38 mouse cellular contexts compared by ENCODE assay signal in genomic region chr9:106513566-106513965, GRCm38 (mm10). TPM values are rescaled to one million over a fixed set of nuclear protein-coding genes. Genes with fewer than 3 reads are reported as not detected.
"Had no signal": no experiment of that assay in that cellular context is flagged by ENCODE, and none has a peak within 500 bp of the region (broad histone marks: within the 10 kb centered on the region; RNA-seq: fewer than 3 reads in every experiment).

No protein-coding gene starts in this region.

- H3K4me2 ChIP-seq: embryonic facial prominence, embryonic 12.5 days; embryonic facial prominence, embryonic 13.5 days; embryonic facial prominence, embryonic 15.5 days; forebrain, embryonic 12.5 days; forebrain, embryonic 13.5 days had no signal

- H3K9ac ChIP-seq: embryonic facial prominence, embryonic 12.5 days; embryonic facial prominence, embryonic 13.5 days; embryonic facial prominence, embryonic 15.5 days; forebrain, embryonic 12.5 days; forebrain, embryonic 13.5 days had no signal

- ATAC-seq: forebrain, embryonic 13.5 days; forebrain, embryonic 14.5 days had no signal

- H3K27ac ChIP-seq: embryonic facial prominence, embryonic 10.5 days; embryonic facial prominence, embryonic 12.5 days; embryonic facial prominence, embryonic 13.5 days; embryonic facial prominence, embryonic 15.5 days; forebrain, embryonic 10.5 days; forebrain, embryonic 12.5 days; forebrain, embryonic 13.5 days; gastrocnemius, adult 2 months; heart, adult 2 months; heart, embryonic 10.5 days had no signal

- H3K4me1 ChIP-seq: embryonic facial prominence, embryonic 10.5 days; embryonic facial prominence, embryonic 12.5 days; embryonic facial prominence, embryonic 13.5 days; embryonic facial prominence, embryonic 15.5 days; forebrain, embryonic 10.5 days; forebrain, embryonic 12.5 days had no signal

- H3K9me3 ChIP-seq: embryonic facial prominence, embryonic 10.5 days; embryonic facial prominence, embryonic 12.5 days; embryonic facial prominence, embryonic 13.5 days; embryonic facial prominence, embryonic 15.5 days; forebrain, embryonic 10.5 days; forebrain, embryonic 12.5 days; forebrain, embryonic 13.5 days; heart, embryonic 10.5 days had no signal

- DNase-seq: cerebellum, adult 2 months; cerebellum, adult 8-10 months; cerebellum, adult 9-10 months; cerebellum, adult 9-11 months; cerebellum, postnatal 10 days; cerebellum, postnatal 14 days; cerebellum, postnatal 25 days; cerebellum, postnatal 36 days; embryo, embryonic 11 days; gastrocnemius, adult 2 months; gastrocnemius, postnatal 10 days; gastrocnemius, postnatal 14 days; gastrocnemius, postnatal 25 days; gastrocnemius, postnatal 36 days; heart, adult 18-20 months; heart, adult 2 months had no signal

- H3K4me3 ChIP-seq: embryonic facial prominence, embryonic 10.5 days; embryonic facial prominence, embryonic 12.5 days; embryonic facial prominence, embryonic 13.5 days; embryonic facial prominence, embryonic 15.5 days; erythroblast, embryonic 14.5 days; forebrain, embryonic 10.5 days; forebrain, embryonic 12.5 days; forebrain, embryonic 13.5 days; gastrocnemius, adult 2 months; heart, adult 2 months; heart, embryonic 10.5 days had no signal

- H3K36me3 ChIP-seq: embryonic facial prominence, embryonic 10.5 days; embryonic facial prominence, embryonic 12.5 days; embryonic facial prominence, embryonic 13.5 days; embryonic facial prominence, embryonic 15.5 days; forebrain, embryonic 10.5 days; forebrain, embryonic 12.5 days; heart, embryonic 10.5 days had no signal

- H3K27me3 ChIP-seq: embryonic facial prominence, embryonic 12.5 days; embryonic facial prominence, embryonic 13.5 days; embryonic facial prominence, embryonic 15.5 days; forebrain, embryonic 12.5 days; forebrain, embryonic 13.5 days had no signal

RNA-seq across cellular contexts. Expression of gene Iqcf5, which starts 0.8 kb away (rescaled TPM):
- total RNA-seq: common myeloid progenitor, adult 5-6 weeks; gastrocnemius, adult 18-20 months; gastrocnemius, adult 2 months; gastrocnemius, adult 8-10 months; gastrocnemius, postnatal 10 days; gastrocnemius, postnatal 14 days; gastrocnemius, postnatal 25 days; gastrocnemius, postnatal 36 days; gastrocnemius, postnatal 4 days; granulocyte monocyte progenitor cell, adult 5-6 weeks; heart, adult 18-20 months; heart, adult 2 months; heart, adult 8-10 months had no signal
- polyA plus RNA-seq: cerebellum, adult 2 months; cortical plate, adult 2 months; embryonic facial prominence, embryonic 10.5 days; embryonic facial prominence, embryonic 11.5 days; embryonic facial prominence, embryonic 12.5 days; embryonic facial prominence, embryonic 13.5 days; embryonic facial prominence, embryonic 14.5 days; embryonic facial prominence, embryonic 15.5 days; erythroblast, embryonic 14.5 days; forebrain, embryonic 10.5 days; forebrain, embryonic 11.5 days; forebrain, embryonic 12.5 days; forebrain, embryonic 13.5 days; forebrain, embryonic 14.5 days; forebrain, embryonic 16.5 days; frontal cortex, adult 2 months; heart, adult 2 months; heart, embryonic 10.5 days had no signal

RNA-seq across cellular contexts. Expression of gene Iqcf1, which starts 13.8 kb away (rescaled TPM):
- total RNA-seq: common myeloid progenitor, adult 5-6 weeks; gastrocnemius, adult 18-20 months; gastrocnemius, adult 2 months; gastrocnemius, adult 8-10 months; gastrocnemius, postnatal 10 days; gastrocnemius, postnatal 14 days; gastrocnemius, postnatal 25 days; gastrocnemius, postnatal 36 days; gastrocnemius, postnatal 4 days; granulocyte monocyte progenitor cell, adult 5-6 weeks; heart, adult 18-20 months; heart, adult 2 months; heart, adult 8-10 months had no signal
- polyA plus RNA-seq: cerebellum, adult 2 months; cortical plate, adult 2 months; embryonic facial prominence, embryonic 10.5 days; embryonic facial prominence, embryonic 11.5 days; embryonic facial prominence, embryonic 12.5 days; embryonic facial prominence, embryonic 13.5 days; embryonic facial prominence, embryonic 14.5 days; embryonic facial prominence, embryonic 15.5 days; erythroblast, embryonic 14.5 days; forebrain, embryonic 10.5 days; forebrain, embryonic 11.5 days; forebrain, embryonic 12.5 days; forebrain, embryonic 13.5 days; forebrain, embryonic 14.5 days; forebrain, embryonic 16.5 days; frontal cortex, adult 2 months; heart, embryonic 10.5 days had no signal

RNA-seq across cellular contexts. Expression of gene Gpr62, which starts 47.8 kb away (rescaled TPM):
- total RNA-seq: common myeloid progenitor, adult 5-6 weeks; granulocyte monocyte progenitor cell, adult 5-6 weeks; heart, adult 18-20 months; heart, adult 2 months had no signal
- polyA plus RNA-seq: erythroblast, embryonic 14.5 days; heart, adult 2 months had no signal
